Mouse (Mus musculus) liver, embryonic 14.5 days (tissue): Measurements from ENCODE around the gene Gpatch3.

Experiments used
- CTCF ChIP-seq: IDR thresholded peaks from 2 replicates; pipeline ENCODE4 v1.5.1; 2016; ENCODE audit warnings: antibody characterized with exemption, low read depth, control low read depth
- EP300 ChIP-seq: IDR thresholded peaks from 2 replicates; pipeline ENCODE4 v1.6.1; 2016; ENCODE audit warnings: antibody characterized with exemption, low read depth

- TF ChIP-seq CTCF: 0 out of 2 replicates have a peak, but pooled peaks have one; percentile 3
- no peak for TF ChIP-seq EP300
These were observed 41.8 kb upstream of the Gpatch3 start for GRCm38 (mm10) chr4:133532777-133533176.
